Mouse (Mus musculus) inflammation-experienced regulatory T-cells, adult 6 months (primary cell): ENCODE results near the gene Specc1l. TPM values are rescaled to one million over a fixed set of nuclear protein-coding genes. Genes with fewer than 3 reads are reported as not detected.

ENCODE experiments used
- ATAC-seq: one replicate; pipeline ENCODE4 v1.8.0; 2017
- polyA plus RNA-seq, 3 experiments: library from polyadenylated mRNA; unstranded; fragments of 100-300 nt; shearing (Covaris generic); gene quantifications; one replicate each; pipeline ENCODE4 v1.2.1; 2017

The Specc1l gene
- polyA plus RNA-seq, 3 experiments from 2014 or later, result 13.3 to 15.2 (median 13.3) TPM

GRCm38 (mm10) chr10:75224630-75225029 is 12.8 kb downstream of the Specc1l start:
- no peak for ATAC-seq

DNA sequence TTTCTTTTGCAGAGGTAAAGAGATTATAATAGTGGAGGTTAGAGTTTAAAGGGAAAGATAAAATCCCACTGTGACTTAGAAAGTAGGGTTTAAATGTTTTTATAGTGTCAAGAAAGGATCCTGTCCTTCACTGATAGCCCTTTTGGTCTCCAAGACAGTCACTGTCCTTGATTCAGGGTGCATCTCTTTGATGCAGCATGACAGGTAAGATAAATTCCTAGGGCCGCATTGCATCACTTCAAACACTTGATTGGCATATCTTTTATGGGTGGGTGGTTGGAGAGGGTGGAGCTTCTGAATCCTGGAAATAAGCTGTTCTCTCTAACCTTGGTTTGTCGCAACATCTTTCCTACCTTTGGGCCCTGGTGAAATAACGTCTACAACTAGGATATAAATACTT is 15.5 kb downstream of the Specc1l start:
- ATAC-seq, result no peak

- ATAC-seq, result no peak
Observed at GRCm38 (mm10) chr10:75230572-75230971, 18.7 kb downstream of the Specc1l start.

GRCm38 (mm10) chr10:75231876-75232275 is 20.0 kb downstream of the Specc1l start:
- no peak for ATAC-seq

DNA sequence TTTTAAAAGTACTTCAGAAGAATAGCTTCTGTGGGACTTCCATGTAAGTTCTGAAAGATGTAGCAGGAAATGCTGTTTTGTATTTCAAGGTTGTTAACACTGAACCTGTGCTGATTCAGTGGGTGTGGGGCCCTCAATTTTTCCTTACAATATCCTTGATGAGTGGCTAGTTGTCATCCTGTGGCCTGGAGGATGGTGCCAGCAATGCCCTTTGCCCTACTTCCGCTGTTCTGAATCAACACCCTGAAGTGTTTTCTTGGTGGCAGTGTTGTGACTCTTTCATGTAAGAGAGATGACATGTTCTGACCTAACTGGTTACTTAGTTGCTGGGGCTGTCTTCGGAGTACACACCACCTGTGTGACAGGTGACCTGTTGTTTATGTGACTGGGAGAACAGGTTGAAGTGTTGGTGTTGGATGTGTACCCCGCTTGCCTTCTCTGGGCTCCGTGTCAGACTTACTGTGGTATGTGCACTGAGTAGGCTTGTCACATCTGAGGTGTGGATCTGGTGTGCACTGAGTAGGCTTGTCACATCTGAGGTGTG is 20.8 kb downstream of the Specc1l start:
- no peak for ATAC-seq

DNA sequence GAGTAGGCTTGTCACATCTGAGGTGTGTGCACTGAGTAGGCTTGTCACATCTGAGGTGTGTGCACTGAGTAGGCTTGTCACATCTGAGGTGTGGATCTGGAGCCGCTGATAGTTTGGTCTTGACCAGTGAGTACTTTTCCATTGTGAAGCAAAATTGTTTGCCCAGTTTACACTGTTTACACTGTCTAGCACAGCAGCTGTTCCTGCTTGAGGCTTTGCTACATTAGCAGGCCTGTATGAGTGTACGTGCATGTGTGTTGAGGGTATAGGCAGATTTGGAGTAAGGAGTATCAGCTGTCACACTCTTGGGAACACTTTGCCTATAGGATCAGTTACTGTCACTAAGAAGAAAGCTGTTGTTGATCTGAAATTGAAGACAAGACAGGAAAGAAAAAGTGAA is 21.6 kb downstream of the Specc1l start:
- no peak for ATAC-seq

DNA sequence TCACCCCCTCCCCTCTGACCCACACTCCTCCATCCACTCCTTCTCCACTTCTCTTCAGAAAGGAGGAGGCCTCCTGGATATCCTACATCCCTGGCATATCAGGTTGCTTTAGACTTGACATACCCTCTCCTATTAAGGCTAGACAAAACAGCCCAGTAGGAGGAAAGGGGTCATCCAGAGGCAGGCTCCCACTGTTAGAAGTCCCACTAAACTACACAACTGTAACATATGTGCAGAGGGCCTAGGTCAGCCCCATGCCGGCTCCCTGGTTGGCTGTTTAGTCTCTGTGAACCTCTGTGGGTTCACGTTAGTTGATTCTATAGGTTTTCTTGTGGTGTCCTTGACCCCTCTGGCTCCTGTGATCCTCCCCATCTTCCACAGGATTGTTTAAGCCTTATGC is 23.9 kb downstream of the Specc1l start:
- ATAC-seq, result no peak

GRCm38 (mm10) chr10:75236156-75236555 is 24.3 kb downstream of the Specc1l start:
- ATAC-seq, result no peak

- ATAC-seq, result no peak
Observed at GRCm38 (mm10) chr10:75237166-75237565, 25.3 kb downstream of the Specc1l start.

DNA sequence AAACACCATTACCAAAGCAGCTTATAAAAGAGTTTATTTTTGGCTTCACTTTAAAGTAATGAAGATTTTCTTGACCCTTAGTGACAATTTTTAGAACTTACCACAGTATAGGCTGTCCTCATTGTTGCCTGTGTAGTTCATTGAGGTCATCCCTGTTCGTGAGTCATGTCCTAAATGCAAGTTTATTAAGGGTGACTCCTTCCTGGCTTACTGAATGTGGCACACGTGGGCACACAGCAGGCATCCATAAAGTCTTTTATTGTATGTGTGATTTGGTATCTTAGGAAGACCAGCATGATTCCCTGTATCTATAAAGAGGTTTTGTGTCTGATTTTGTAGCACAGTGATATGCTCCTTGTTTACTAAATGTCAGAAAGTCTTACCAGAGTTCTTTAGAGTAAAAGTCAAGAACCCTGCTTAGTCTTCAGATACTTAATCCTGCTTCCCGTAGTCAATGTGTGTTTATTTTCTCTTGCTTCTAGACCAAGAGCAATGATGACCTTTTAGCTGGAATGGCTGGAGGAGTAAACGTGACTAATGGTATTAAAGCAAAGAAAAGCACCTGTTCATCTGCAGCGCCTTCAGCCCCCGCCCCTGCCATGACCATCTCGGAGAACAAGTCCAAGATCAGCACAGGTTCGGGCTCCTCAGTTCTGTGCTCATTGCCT is 28.8 kb downstream of the Specc1l start:
- ATAC-seq, result no peak

GRCm38 (mm10) chr10:75245806-75246205 is 33.9 kb downstream of the Specc1l start:
- ATAC-seq, result no peak

DNA sequence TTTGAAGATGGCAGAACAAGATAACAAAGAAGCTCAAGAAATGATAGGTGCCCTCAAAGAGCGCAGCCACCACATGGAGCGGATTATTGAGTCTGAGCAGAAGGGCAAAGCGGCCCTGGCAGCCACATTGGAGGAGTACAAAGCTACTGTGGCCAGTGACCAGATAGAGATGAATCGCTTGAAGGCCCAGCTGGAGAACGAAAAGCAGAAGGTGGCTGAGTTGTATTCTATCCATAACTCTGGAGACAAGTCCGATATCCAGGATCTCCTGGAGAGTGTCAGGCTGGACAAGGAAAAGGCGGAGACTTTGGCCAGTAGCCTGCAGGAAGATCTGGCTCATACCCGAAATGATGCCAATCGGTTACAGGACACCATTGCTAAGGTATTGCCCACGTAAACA is 34.5 kb downstream of the Specc1l start:
- ATAC-seq, result no peak

GRCm38 (mm10) chr10:75251011-75251410 is 39.1 kb downstream of the Specc1l start:
- ATAC-seq, result no peak

DNA sequence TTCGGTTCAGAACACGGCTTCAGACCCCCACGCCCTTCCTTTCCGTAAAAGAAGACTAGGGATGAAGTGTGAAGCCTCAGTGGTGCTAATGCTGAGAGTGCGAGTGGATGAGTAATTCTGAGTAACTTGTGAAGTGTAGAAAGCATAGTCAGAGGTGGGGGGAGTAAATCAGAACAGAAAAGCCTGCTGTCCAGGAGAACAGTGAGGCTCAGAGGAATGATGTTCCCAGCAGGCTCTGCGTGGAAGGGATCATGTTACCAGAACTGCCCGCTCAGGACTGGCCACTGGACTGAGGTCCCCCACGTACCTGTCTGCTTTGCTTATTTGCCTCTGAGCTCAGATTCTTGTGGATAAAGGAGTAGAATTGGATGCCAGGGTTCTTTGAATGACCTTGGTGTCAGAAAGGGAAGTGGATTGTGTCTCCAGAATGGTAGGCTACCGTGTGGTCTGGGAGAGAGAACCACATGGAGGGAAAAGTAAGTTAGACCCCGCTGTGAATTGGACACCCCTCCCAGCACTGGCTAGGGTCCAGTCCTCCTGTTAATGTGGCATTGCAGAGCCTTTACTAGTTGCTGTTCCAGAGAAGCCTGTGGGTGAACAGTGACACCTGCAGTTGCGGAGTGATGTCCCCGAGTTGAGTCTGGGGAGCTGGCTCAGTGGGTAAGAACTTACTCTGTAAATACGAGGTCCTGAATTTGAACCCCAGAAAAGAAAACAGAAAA is 40.6 kb downstream of the Specc1l start:
- ATAC-seq, result no peak

DNA sequence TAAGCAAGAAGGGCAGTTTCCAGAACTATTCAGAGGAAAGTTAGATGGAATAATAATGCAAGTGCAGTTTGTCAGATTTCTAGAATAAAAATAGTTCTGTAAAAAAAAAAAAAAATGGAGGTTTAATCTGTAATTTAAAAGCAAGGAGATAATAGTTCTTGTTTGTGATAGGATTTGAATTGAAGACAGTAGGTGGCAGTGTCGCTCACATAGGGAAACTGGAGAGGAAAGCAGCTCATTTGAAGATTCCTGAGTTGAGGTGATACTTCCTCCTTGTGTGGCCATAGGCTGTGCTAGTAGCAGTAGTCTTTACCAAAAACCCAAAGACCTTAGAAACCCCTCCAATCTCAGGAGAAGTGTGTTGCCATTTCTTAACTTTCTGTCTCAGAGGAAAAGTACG is 43.2 kb downstream of the Specc1l start:
- ATAC-seq, result peak; percentile 56

DNA sequence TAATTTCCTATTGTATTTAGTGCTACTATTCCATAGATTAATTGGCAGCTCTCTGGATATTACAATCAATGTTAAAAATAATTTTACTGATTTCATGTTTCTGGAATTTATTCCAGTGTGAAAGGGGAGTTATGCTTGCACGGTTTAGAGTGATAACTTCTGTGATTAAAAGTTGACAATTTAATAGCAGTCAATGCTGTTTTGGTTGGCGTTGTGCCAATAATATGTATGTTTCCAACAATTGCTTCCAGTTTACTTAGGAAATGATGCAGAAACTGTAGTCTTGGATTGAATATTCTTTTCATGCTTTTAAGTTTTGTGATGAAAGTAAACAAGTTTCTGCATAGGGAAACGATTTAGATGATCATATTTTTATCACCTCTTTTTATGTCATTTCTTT is 45.5 kb downstream of the Specc1l start:
- no peak for ATAC-seq

DNA sequence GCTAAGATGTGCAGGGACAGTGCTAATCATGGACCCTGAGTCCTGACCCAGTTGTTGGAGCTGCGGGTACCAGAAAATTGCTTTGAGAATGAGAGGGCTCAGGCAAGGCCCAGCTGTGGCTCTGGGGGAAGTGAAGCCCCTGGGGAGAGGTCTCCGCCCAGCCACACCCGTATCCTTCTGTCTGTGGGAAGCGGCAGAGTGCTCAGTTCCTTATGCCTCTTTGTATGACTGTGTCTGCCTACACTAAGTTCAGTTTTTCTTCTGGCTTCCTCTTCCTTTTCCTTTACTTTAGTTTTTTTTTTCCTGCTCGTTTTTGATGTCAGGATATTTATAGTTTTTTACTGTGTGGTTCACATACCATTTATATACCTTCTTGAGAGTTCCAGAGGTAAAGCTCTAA is 46.4 kb downstream of the Specc1l start:
- ATAC-seq, result no peak

DNA sequence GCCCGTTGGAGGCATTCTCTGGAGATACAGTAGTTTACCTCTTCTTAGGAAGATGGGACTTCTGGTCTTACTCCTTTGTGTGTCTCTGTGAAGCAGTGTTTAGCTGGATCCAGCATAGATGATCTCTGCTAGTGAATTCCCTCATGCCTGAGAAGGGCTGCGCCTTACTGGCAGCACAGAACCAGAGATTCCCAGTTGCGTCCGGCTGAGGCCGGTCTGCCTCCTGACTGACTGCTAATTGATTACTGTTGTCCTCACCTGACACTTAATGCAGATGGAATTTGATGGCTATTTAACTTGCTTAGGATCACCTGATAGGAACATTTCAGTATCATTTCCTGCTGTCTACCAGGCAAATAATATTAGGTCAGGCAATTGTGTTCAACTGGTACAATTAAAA is 49.4 kb downstream of the Specc1l start:
- ATAC-seq, result no peak

DNA sequence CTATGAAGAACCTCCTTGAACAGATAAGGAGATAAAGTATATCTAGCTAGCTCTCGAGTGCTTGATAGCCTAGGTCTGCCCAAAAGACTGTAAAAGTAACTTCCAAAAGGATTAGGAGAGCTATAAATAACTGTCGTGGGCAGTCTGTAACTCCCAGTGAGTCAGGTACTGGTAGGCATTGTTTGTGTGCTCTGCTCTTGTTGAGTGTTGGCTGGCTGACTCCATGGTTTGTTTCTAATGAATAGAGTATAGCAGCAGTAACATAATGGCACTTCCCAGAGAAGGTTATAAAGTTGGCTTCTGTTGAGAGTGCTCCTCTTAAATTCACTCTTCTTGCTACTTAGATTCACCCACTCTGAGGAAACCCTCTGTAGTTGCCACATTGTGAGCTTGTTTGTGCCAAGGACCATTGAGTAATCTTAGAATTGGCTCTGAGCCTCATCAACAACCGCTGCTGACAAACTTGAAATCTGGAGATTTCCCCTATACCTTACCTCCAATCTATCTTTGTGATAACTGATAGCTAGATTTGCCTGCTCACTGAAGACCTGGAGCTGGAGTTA is 53.2 kb downstream of the Specc1l start:
- no peak for ATAC-seq

DNA sequence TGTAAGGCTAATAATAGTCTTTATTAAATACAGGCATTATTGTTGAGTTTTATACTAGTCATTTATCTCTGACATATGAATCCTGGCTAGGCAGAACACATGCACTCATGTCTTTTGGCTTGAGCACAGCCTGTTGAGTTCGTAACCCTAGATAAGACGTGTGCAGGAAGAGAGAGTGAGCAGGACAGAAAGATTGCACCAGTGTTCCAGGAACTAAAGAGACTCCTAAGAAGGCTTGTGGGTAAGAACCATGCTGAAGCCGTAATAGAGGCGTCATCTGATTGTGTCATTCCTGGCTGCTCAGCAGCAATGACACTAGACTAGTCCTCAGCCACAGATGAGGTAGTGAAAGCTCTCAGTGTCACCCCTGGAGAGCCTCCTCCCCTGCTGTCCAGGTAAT is 61.1 kb downstream of the Specc1l start:
- ATAC-seq, result no peak

- no peak for ATAC-seq
Observed at GRCm38 (mm10) chr10:75276427-75277013, 64.6 kb downstream of the Specc1l start.

DNA sequence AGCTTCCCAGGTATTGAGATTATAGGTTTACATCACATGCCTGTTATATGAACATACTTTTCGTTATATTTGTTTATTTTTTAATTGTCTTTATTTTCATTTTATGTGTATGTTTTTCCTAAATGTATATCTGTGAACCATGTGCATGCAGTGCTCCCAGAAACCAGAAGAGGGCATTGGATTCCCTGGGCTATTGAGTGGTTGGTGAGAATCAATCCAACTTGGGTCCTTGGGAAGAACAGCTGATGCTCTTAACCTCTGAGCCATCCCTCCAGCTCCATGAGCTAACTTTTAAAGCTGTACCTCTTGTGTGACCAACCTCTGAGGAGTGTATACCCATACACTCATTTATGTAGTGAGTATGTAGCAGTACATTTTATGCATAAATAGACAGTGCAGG is 65.6 kb downstream of the Specc1l start:
- peak; percentile 70 for ATAC-seq

DNA sequence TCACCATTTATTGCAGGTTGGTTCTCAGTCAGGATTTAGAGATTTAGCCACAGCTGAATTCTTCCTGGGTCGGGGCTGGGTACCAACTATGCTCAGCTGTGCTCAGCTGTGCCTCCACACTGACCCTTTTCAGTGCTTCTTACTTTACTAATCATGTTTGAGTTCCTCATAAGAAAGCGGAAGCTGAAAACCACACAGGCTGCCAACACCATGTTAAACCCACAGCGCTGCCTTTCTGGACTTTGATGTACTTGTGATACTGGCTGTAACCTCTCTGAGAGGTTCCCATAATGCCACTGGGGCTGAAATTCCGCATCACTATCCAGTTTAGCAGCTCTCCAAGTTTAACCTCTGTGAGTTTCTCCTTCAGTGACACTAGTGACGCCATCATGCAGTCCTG is 70.8 kb downstream of the Specc1l start:
- peak; percentile 95 for ATAC-seq

DNA sequence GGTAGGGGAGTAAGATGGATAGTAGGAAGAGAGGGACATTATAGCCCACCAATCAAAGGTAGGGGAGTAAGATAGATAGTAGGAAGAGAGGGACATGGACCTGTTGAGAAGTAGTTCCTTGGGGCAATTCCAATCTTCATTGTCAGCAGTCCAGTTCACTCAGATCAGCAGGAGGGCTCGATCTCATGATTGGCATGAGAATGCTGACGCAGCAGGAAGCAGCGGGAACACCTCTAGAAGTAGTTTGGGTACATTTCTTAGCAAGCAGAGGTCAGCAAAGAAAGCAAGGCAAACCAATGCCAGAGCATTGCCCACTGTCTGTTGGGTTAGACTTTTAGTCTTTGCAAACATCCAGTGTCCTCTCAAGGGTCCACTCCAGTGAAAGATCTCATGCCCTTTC is 71.9 kb downstream of the Specc1l start:
- ATAC-seq, result no peak
